Mouse (Mus musculus): Measurements from ENCODE around the gene Fsd1l.

Fsd1l gene

DNA sequence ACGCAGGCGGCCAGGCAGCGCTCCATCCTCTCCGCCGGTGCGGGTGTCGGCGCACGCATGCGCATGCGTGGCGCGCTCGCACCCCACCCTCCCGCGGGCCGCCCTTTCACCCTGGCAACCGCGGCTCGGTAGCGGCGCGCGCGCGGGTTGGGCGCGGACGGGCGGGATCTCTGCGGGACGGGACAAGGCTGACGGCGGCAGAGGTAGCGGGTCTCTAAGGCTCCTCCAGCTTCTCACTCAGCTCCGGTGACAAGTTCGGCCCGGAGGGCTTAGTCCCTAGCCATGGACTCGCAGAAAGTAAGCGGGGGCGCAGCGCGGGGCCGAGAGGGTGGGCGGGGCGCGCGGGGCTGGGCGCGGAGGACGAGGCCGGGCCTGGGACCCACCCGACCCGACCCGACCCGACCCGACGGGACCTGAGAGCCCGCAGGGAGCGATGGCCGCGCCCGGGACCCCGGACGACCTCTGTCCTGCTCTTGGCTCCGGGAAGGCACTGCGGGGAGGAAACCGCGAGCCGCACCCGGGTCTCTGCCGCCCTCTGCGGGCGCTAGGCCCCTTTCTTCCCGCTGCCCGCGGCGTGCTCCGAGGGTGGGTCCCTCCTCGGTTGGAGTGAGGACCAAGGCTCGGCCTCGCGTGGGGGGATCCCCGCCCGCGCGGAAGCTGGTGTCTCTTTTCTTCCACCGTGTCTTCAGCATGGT lies at the start of gene Fsd1l:
Fsd1l (plus strand) TSS at position 156 of the 695 bp plus-strand sequence.
- Histone ChIP-seq H3K36me3 (ENCODE audit: insufficient read depth, low read length) (peaks cover 3% of the 10 kb centered on the region; the same call in 1 of the 2 replicates), H3K4me3 (replicated peaks; ENCODE audit: low read length) (peak within 1 kb of the TSS; percentile 88), H3K27me3 (ENCODE audit: insufficient read depth, low read length) (peaks cover 16% of the 10 kb centered on the region), H3K9me3 (ENCODE audit: low read length) (no peaks in the 10 kb centered on the region), H3K4me1 (replicated peaks; ENCODE audit: low read depth, low read length) (peaks cover 52% of the 10 kb centered on the region)
- no peak for TF ChIP-seq NANOG (IDR thresholded peaks at IDR 0.05; ENCODE audit: borderline replicate concordance, low read length)
- no peak for TF ChIP-seq CTCF (conservative IDR thresholded peaks at IDR 0.05; ENCODE audit: low read length)
- TF ChIP-seq POU5F1 (IDR thresholded peaks at IDR 0.05; ENCODE audit: borderline replicate concordance, low read length): no peak

DNA sequence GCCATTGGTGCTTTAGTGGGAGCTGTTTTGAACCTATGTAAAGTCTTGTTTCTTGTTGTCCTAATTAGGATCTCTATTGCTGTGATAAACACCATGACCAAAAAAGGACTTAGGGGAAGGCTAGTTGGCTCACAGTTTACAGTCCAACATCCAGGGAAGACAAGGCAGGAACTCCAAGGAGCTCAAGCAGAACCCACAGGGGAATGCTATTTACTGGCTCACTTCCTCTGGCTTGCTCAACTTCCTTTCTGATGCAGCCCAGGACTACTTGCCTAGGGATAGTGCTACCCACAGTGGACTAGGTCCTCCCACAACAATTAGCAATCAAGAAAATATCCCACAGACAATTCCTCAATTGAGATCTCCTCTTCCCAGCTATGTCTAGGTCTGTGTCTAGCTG lies 43.6 kb upstream of the Fsd1l start:
- no peak overlapping the region for H3K4me3 ChIP-seq (replicated peaks; ENCODE audit: low read length)
- TF ChIP-seq POU5F1 (IDR thresholded peaks at IDR 0.05; ENCODE audit: borderline replicate concordance, low read length) (no peak), CTCF (conservative IDR thresholded peaks at IDR 0.05; ENCODE audit: low read length) (no peak), NANOG (IDR thresholded peaks at IDR 0.05; ENCODE audit: borderline replicate concordance, low read length) (no peak)
- H3K36me3 ChIP-seq (ENCODE audit: insufficient read depth, low read length): no peaks in the 10 kb centered on the region
- no peaks in the 10 kb centered on the region for H3K9me3 ChIP-seq (ENCODE audit: low read length)
- H3K27me3 ChIP-seq (ENCODE audit: insufficient read depth, low read length): no peaks in the 10 kb centered on the region
- H3K4me1 ChIP-seq (replicated peaks; ENCODE audit: low read depth, low read length): no peaks in the 10 kb centered on the region; the same call in 1 of the 2 replicates

DNA sequence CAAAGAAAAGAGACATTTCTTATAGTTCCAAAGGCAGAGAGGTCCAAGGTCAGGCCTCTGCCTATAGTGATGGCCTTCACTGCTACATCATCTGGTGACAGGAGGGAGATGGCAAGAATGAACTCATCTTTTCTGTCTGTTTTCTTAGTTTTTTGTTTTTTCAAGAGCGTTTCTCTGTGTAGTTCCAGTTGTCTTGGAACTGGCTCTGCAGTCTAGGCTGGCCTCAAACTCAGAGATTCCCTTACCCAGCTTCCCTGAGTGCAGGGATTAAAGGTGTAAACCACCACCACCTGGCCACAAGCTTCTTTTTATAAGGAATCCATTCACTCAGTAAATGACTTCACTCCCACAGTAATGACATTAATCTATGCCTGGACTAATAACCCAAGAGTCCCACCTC lies 42.3 kb upstream of the Fsd1l start:
- Histone ChIP-seq H3K36me3 (ENCODE audit: insufficient read depth, low read length) (no peaks in the 10 kb centered on the region), H3K27me3 (ENCODE audit: insufficient read depth, low read length) (no peaks in the 10 kb centered on the region), H3K4me1 (replicated peaks; ENCODE audit: low read depth, low read length) (peaks cover 4% of the 10 kb centered on the region; the same call in 1 of the 2 replicates), H3K9me3 (ENCODE audit: low read length) (no peaks in the 10 kb centered on the region), H3K4me3 (replicated peaks; ENCODE audit: low read length) (no peak overlapping the region)
- TF ChIP-seq CTCF (conservative IDR thresholded peaks at IDR 0.05; ENCODE audit: low read length) (no peak), NANOG (IDR thresholded peaks at IDR 0.05; ENCODE audit: borderline replicate concordance, low read length) (no peak), POU5F1 (IDR thresholded peaks at IDR 0.05; ENCODE audit: borderline replicate concordance, low read length) (no peak)

DNA sequence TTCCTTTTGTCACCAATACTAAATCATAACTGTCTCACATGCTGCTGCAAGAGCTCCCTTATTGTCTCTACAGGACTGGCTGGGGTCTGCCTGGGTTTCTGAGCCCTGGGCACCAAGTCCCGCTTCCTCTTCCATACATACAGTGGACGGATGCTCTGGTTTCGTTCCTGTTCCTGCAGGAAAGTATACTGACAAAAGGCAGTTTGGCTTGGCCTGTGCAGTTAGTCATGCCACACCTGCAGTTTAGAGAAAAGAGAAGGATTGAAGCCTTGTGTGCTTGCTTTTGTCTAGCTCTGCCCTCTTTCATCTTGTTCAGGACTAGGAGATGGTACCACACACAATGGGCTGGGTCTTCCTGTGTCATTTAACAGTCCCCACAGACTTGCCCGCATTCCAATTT lies 41.8 kb upstream of the Fsd1l start:
- Histone ChIP-seq H3K9me3 (ENCODE audit: low read length) (no peaks in the 10 kb centered on the region), H3K4me1 (replicated peaks; ENCODE audit: low read depth, low read length) (peaks cover 6% of the 10 kb centered on the region; the same call in 1 of the 2 replicates), H3K36me3 (ENCODE audit: insufficient read depth, low read length) (no peaks in the 10 kb centered on the region), H3K4me3 (replicated peaks; ENCODE audit: low read length) (no peak overlapping the region), H3K27me3 (ENCODE audit: insufficient read depth, low read length) (no peaks in the 10 kb centered on the region)
- TF ChIP-seq NANOG (IDR thresholded peaks at IDR 0.05; ENCODE audit: borderline replicate concordance, low read length): no peak
- TF ChIP-seq CTCF (conservative IDR thresholded peaks at IDR 0.05; ENCODE audit: low read length): no peak
- no peak for TF ChIP-seq POU5F1 (IDR thresholded peaks at IDR 0.05; ENCODE audit: borderline replicate concordance, low read length)

DNA sequence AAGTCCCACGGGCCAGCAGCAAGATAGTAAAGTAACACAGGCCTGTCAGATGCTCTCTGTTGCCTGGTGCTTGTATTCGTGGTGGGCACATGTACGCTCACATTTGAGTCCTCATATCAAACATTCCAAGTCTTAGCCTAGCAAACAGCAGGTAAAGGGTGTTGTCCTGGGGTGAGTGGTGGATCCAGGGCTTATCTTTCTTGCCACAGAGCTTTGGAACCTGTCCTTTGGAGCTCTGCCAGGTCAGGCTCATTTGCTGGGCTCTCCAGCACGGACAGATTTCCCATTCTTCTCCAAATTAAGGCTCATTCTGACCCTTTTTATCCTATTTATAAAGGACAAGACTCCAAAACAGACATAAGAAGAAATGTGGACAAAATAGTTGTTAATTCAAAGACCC lies 41.1 kb upstream of the Fsd1l start:
- Histone ChIP-seq H3K9me3 (ENCODE audit: low read length) (no peaks in the 10 kb centered on the region), H3K36me3 (ENCODE audit: insufficient read depth, low read length) (no peaks in the 10 kb centered on the region), H3K4me3 (replicated peaks; ENCODE audit: low read length) (no peak overlapping the region), H3K4me1 (replicated peaks; ENCODE audit: low read depth, low read length) (peaks cover 6% of the 10 kb centered on the region; the same call in 1 of the 2 replicates), H3K27me3 (ENCODE audit: insufficient read depth, low read length) (no peaks in the 10 kb centered on the region; the same call in 1 of the 2 replicates)
- TF ChIP-seq NANOG (IDR thresholded peaks at IDR 0.05; ENCODE audit: borderline replicate concordance, low read length) (no peak), POU5F1 (IDR thresholded peaks at IDR 0.05; ENCODE audit: borderline replicate concordance, low read length) (no peak), CTCF (conservative IDR thresholded peaks at IDR 0.05; ENCODE audit: low read length) (no peak)

DNA sequence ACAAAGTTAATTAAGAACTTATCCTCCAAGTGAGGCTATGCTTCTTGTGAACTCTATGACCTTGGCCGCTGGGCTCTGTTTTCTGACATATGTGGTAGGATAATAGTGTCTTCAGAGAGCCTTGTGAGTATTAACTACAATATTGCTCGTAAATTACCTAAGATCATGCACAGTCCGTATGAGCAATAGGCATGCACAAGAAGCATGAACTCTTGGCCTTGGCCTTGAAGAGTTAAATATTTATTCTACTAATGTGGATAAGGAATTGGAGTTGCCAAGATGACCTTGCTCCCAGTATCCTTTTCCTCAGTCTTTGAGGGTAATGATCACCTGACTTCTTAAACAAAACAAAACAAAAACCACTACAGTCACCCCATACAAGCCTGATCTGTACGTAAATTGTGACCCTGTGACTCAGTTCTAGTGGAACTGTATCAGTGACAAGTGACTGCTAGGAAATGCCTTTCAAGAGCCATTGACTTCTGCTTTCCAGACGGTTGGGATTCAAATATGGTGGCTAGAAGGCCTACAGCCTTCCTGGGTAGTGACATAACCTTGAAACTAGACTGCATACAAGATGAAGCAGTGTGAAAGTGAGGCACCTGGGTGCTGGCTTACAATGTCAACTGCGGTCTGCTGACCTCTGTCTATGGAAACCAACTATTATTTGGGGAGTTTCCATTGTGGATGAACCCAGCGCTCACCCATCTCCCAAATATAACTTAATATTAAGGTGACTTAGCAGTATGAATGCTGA lies 40.4 kb upstream of the Fsd1l start:
- Histone ChIP-seq H3K9me3 (ENCODE audit: low read length) (no peaks in the 10 kb centered on the region), H3K27me3 (ENCODE audit: insufficient read depth, low read length) (peaks cover 3% of the 10 kb centered on the region; the same call in 1 of the 2 replicates), H3K4me3 (replicated peaks; ENCODE audit: low read length) (no peak overlapping the region), H3K36me3 (ENCODE audit: insufficient read depth, low read length) (no peaks in the 10 kb centered on the region), H3K4me1 (replicated peaks; ENCODE audit: low read depth, low read length) (peaks cover 6% of the 10 kb centered on the region)
- TF ChIP-seq POU5F1 (IDR thresholded peaks at IDR 0.05; ENCODE audit: borderline replicate concordance, low read length) (no peak), NANOG (IDR thresholded peaks at IDR 0.05; ENCODE audit: borderline replicate concordance, low read length) (no peak), CTCF (conservative IDR thresholded peaks at IDR 0.05; ENCODE audit: low read length) (no peak)

DNA sequence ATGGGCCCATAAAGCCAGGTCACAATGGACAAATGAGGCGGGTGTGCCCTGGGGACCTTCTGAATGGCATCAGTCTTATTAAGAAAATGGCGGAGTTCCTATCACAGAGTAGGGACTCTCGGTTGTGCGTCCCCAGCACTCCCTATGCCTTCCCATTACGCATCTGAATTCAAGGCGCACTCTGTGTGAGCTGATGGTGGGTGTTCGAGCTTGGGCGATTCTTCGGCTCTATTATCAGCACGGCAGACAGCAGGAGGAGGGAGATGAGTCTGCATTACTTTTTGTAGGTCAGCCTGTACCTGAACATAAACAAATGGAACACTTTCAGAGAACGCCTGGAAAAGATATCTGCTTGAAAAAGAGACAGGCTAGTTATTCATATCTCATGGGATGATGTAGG lies 39.7 kb upstream of the Fsd1l start:
- Histone ChIP-seq H3K9me3 (ENCODE audit: low read length) (no peaks in the 10 kb centered on the region), H3K36me3 (ENCODE audit: insufficient read depth, low read length) (no peaks in the 10 kb centered on the region), H3K4me3 (replicated peaks; ENCODE audit: low read length) (no peak overlapping the region), H3K27me3 (ENCODE audit: insufficient read depth, low read length) (peaks cover 3% of the 10 kb centered on the region; the same call in 1 of the 2 replicates), H3K4me1 (replicated peaks; ENCODE audit: low read depth, low read length) (peaks cover 13% of the 10 kb centered on the region)
- TF ChIP-seq CTCF (conservative IDR thresholded peaks at IDR 0.05; ENCODE audit: low read length) (no peak), POU5F1 (IDR thresholded peaks at IDR 0.05; ENCODE audit: borderline replicate concordance, low read length) (no peak), NANOG (IDR thresholded peaks at IDR 0.05; ENCODE audit: borderline replicate concordance, low read length) (no peak)

DNA sequence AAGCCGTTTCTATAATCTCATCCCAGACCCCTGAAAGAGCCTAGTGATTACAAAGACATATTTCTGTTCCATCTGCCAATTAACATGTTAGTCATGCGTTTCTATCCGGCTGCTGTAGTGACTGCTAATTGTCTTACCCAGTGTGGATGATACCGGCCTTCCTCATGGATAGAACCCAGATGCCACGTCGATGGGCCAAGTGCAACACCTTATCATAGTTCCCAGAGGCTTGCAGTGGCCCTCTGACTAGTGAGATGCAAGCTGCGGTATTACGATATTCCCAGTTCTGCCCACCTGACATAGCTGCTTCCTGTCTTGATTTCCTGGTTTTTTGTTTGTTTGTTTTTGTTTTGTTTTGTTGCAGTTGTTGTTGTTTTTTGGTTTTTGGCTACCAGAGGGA lies 39.3 kb upstream of the Fsd1l start:
- no peak overlapping the region for H3K4me3 ChIP-seq (replicated peaks; ENCODE audit: low read length)
- H3K36me3 ChIP-seq (ENCODE audit: insufficient read depth, low read length): no peaks in the 10 kb centered on the region
- peaks cover 17% of the 10 kb centered on the region for H3K4me1 ChIP-seq (replicated peaks; ENCODE audit: low read depth, low read length)
- H3K27me3 ChIP-seq (ENCODE audit: insufficient read depth, low read length): peaks cover 3% of the 10 kb centered on the region; the same call in 1 of the 2 replicates
- TF ChIP-seq CTCF (conservative IDR thresholded peaks at IDR 0.05; ENCODE audit: low read length) (no peak), POU5F1 (IDR thresholded peaks at IDR 0.05; ENCODE audit: borderline replicate concordance, low read length) (no peak), NANOG (IDR thresholded peaks at IDR 0.05; ENCODE audit: borderline replicate concordance, low read length) (no peak)
- no peaks in the 10 kb centered on the region for H3K9me3 ChIP-seq (ENCODE audit: low read length)

All from E14TG2a.4 (cell line).